Mouse (Mus musculus) gastrocnemius, adult 2 months (tissue): ENCODE measurements around the gene Acot12. TPM values are rescaled to one million over a fixed set of nuclear protein-coding genes. Genes with fewer than 3 reads are reported as not detected.
A peak's percentile ranks its signal among the peaks of the same experiment; 100 is the strongest.

Source experiments
- DNase-seq: peaks from one replicate; pipeline ENCODE4 v3.0.0; 2022
- H3K27ac ChIP-seq: fragments of 200-600 bp; 2 replicates; pipeline ENCODE4 v1.8.1; 2022; ENCODE audit warnings: mild to moderate bottlenecking
- H3K4me3 ChIP-seq: fragments of 200-600 bp; 2 replicates; pipeline ENCODE4 v1.8.1; 2022; ENCODE audit warnings: mild to moderate bottlenecking, moderate library complexity
- CTCF ChIP-seq: fragments of 200-600 bp; IDR thresholded peaks from 2 replicates; pipeline ENCODE4 v1.8.1; 2022; ENCODE audit warnings: antibody characterized with exemption, mild to moderate bottlenecking, moderate library complexity
- intact Hi-C: fragments of 180-260 bp; cut with DNase I; formaldehyde crosslinking; loops from one replicate; pipeline ENCODE4 v1.15.1; 2025
- long read RNA-seq, 2 experiments: library from polyadenylated mRNA; stranded (forward); transcript quantifications; one replicate each; pipeline ENCODE4 v2.0.0; 2021
- total RNA-seq, 2 experiments: library from RNA; stranded (reverse); gene quantifications; 2 replicates each; pipeline ENCODE4 v1.2.3; 2021

Acot12 gene
- total RNA-seq: not detected
- long read RNA-seq, experiment 1: 0 reads
- long read RNA-seq, experiment 2: 0 reads

DNA sequence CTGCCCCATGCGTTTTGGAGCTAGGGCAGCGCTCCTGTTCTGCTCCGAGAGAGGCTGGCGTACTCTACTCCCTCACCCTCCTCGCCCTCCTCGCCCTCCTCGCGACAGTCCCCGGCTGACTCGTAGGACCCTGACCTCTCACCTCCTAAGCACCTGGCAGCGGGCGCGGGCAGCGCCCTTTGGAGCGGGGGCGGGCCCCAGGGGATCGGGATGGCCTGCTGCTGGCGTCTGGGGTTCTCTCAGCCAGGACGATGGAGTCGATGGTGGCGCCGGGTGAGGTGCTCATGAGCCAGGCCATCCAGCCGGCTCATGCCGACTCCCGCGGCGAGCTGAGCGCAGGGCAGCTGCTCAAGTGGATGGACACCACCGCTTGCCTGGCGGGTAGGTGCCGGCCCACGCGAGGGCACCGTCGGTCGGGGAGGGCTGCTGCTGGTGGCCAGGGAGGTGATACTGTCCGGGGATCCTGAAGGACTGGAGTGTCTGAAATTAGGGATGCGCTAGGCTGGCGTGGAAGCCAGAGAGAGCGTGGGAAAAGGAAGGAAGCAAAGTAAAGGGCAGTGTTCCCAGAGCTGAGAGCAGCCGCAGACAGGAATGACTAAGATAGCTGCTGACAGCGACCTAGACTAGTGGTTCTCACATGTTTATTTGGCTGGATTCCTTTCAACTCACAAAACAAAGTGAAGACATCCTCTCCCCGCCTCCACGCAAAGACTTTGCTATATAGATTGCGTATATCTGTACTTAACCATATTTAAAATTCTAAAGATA is at the start of gene Acot12:
Gene Acot12, plus strand, starts transcription at position 233 of the 768 bp plus-strand sequence.
- intact Hi-C loops: no loop called here
- no peak for TF ChIP-seq CTCF
- H3K27ac ChIP-seq: peak within 1 kb of the TSS; percentile 66
- peak; percentile 39 for DNase-seq
- peak within 1 kb of the TSS; percentile 70 for H3K4me3 ChIP-seq

DNA sequence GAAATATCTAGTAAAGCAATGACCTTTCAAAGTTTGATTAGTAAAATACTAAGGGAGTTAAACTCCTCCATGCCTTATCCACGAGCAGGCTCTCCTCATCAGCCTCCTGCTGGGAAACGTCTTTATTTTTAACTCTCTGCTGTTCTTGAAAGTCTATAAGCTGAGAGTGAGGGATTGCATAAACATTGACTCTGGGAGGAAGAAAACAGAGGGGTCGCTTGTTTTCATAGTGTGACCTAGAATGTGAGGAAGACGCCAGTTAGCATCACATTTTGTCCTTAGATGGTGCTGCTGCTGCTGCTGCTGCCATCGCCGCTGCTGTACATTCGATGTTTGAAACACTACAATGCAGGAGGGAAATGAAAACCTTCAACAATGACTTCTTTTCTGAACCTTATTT is 47.7 kb upstream of the Acot12 start:
- Histone ChIP-seq H3K27ac (no peak overlapping the region), H3K4me3 (no peak overlapping the region)
- intact Hi-C loops: no loop called here
- DNase-seq: no peak
- TF ChIP-seq CTCF: no peak

DNA sequence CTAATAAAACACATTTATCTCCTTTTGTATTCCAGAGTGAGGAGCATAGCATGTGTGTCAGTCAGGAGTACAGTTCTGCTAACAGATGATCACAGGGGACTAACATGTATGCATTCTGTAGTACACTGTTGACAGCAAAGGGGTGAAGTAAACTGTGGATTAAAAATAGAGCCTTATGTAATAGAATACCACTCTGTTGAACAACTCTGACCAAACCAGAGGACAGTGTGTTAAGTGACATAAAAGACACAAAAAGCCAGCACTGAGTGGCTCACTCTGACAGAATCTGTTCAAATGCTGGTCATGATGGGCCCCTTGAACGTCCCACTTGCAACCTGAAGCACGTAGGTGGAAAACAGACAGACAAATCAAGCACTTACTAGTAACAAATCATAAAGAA is 45.9 kb upstream of the Acot12 start:
- TF ChIP-seq CTCF: no peak
- no peak for DNase-seq
- intact Hi-C loops: no loop called here
- H3K27ac ChIP-seq: no peak overlapping the region
- no peak overlapping the region for H3K4me3 ChIP-seq

DNA sequence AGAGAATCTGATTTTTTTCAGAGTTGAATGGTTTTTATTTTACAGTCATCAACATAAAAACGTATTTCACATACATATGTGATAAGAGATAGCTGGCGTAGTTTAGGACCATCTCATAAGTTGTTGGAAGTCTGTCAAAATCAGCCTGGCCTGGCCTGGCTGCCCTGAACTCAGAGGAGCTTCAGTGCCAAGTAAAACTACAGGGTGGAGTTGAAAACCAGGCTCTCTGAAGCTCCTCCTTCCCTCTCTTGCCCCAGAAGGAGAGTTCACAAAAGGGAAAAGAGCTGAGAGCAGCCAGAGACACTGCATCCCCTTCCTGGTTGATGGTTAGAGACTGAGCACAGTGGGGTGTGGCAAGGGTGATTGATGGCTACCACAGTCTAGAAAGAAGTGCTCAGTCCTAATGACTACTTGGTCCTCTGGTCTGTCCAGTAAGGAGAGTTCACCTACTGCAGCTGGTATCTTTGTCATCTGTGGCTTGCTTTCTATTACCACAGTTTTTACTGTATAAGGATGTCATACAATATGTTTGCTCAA is 45.1 kb upstream of the Acot12 start:
- intact Hi-C loops: no loop called here
- no peak for TF ChIP-seq CTCF
- Histone ChIP-seq H3K27ac (peak overlapping the region; percentile 38), H3K4me3 (no peak overlapping the region)
- no peak for DNase-seq

DNA sequence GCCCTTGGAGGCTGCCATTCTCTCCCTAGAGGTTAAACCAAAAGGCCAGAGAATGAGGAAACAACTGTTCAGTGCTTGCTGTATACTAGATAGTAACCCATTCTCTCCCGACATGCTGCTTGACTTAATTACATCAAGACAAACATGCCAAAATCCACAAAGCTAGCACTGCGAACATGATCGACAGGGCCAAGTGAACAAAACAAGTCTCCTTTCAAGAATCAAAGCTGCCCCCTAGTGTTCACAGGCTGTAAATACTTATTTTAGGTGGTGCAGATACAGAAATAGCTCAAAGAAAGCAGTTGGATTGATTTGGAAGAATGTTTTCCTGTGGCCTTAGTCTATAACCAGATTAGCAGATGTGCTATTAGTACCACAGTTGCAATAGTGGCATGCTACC is 44.3 kb upstream of the Acot12 start:
- H3K27ac ChIP-seq: peak overlapping the region; percentile 38; the same call in 1 of the 2 replicates
- no peak for DNase-seq
- no peak overlapping the region for H3K4me3 ChIP-seq
- peak; percentile 60 for TF ChIP-seq CTCF
- intact Hi-C loops: no loop called here

DNA sequence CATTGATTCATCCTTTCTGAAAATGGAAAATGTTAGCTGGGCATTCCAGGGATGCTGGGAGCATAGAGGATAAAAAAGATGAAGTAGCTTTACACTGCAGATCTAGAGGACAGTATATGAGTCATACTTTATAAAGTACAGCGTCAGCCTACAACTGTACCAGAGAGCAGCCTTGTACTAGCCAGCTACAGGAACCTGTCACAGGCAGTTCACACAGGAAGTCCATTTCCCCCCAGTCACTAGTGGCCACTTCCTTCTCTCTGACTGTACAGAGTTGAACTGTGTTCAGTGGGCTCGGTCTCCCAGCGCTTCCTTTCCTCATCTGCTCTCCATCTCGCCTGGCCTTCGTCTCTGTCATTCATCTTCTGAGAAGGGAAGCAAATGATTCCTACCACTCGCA is 39.0 kb upstream of the Acot12 start:
- intact Hi-C loops: no loop called here
- TF ChIP-seq CTCF: no peak
- DNase-seq: no peak
- no peak overlapping the region for H3K27ac ChIP-seq
- no peak overlapping the region for H3K4me3 ChIP-seq

DNA sequence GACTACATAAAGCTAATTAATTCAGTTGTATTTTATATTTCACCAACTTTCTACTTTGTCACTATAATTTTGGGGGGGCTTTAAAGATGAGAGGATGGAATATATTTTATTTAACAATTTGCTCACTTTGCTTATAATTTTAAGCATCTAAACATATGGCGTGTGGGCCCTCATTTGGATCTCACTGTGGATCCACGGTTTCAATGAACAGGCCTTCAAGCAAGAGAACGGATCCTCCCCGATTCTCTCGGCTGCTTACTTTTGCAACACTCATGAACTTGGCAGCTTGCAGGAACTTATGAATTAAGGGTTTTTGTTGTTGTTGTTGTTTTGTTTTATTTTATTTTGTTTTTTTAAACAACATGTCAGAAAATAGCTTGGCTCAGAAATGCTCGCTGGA is 21.8 kb upstream of the Acot12 start:
- intact Hi-C loops: no loop called here

DNA sequence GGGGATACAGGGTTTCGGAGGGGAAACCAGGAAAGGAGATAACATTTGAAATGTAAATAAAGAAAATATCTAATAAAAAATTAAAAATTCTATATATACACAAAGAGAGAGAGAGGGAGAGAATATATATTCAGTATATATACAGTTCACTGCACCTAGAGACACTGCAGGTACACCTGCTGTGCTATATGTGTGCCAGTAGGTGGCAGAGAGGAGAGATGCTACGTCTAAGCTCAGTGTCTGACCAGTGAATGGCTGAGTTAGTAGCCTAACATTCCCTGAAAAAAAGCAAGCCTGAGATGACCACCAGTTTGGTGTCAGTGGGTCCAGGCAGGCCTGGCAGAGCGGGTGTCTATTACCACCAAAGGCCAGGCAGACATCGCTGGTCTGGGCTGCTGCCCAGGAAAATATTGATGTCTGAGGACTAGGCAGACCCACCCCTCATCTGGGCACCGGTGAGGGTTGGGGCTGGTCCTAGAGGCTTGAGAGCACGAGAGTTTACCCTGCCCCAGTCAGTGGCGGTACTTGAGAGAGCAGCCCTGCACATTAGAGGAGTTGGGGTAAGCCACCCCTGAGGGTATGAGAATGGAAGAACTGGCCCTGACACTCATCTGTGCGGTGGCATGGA is 18.1 kb upstream of the Acot12 start:
- DNase-seq: no peak
- no peak overlapping the region for H3K4me3 ChIP-seq
- peak; percentile 25; the same call in 1 of the 2 replicates for TF ChIP-seq CTCF
- intact Hi-C loops: no loop called here
- H3K27ac ChIP-seq: no peak overlapping the region

More for the DNA sequence above, 21.8 kb upstream of the Acot12 start:
- Histone ChIP-seq H3K27ac (no peak overlapping the region), H3K4me3 (no peak overlapping the region)
- no peak for DNase-seq
- no peak for TF ChIP-seq CTCF

DNA sequence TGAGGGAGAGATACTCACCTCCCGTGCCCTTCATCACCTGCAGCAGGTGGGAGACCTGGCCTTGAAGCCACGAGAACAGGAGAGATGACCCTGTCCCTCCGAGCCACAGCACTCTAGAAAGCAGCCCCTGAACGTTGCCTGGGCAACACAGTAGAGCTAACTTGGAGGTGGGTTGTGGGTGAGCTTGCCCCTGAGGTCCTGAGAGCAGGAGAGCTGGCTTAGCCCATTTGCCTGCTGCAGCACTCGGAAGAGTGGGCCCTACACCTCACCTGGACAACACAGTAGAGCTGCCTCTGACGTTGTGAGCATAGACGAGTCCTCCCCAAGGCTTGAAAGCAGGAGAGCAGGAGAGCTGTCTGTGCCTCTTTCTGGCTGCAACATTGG is 17.6 kb upstream of the Acot12 start:
- intact Hi-C loops: no loop called here
- Histone ChIP-seq H3K4me3 (no peak overlapping the region), H3K27ac (no peak overlapping the region)
- no peak for DNase-seq
- no peak for TF ChIP-seq CTCF

DNA sequence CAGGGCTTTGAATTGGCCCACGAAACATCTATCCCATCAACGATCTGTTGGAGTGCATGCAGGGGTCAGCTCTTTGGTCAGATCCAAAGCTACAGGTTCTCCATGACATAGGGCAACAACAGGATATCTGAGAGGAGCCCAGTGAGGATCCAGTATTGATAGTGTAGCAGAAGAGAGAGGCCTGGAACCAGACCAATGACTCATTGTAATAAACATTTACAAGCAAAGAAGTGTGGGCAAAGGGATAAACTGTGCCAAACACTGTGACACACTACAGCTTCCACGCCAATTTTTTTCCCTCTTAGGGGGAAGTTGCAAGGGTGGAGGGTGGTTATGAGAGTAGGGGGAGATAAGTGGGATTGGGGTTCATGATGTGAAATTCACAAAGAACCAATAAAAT is 17.1 kb upstream of the Acot12 start:
- no peak for TF ChIP-seq CTCF
- H3K27ac ChIP-seq: no peak overlapping the region
- no peak overlapping the region for H3K4me3 ChIP-seq
- no peak for DNase-seq
- intact Hi-C loops: no loop called here

DNA sequence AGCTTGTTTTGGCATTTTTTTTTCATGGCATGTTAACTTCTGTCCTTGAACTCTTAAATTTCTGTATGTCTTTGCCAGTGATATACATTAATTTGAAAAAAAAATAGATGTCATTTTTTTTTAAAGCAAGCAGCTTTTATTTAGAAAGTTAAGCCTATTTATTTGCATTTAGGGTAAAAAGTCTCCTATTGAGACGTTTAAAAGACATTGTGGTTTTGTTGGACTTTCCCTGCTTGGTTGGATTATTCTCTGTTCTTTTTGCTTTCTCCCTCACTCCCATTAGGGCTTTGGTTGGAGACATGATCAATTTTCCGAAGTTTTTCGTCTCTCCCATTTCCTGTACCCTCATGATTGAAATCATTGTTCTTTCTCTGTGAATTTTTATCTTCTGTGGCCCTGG is 16.2 kb upstream of the Acot12 start:
- no peak overlapping the region for H3K4me3 ChIP-seq
- no peak for DNase-seq
- no peak overlapping the region for H3K27ac ChIP-seq
- TF ChIP-seq CTCF: no peak
- intact Hi-C loops: no loop called here

DNA sequence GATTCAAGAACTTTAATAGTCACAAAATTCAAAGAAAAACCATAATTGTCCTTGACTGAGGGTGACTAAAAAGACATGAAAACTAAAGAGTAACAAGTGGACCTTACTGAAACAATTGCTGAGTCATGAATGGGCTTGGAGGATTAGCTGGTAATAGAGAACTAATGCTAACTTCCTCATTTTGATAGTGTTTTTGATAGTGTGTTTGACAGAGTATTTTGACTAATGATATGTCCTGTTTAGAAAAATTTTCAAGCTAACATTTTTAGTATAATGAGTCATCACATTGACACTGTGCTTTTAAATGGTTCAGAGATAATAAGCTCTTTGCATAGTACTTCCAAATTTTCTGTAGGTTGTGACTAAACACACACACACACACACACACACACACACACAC is 13.4 kb upstream of the Acot12 start:
- no peak overlapping the region for H3K27ac ChIP-seq
- DNase-seq: no peak
- H3K4me3 ChIP-seq: no peak overlapping the region
- intact Hi-C loops: no loop called here
- no peak for TF ChIP-seq CTCF

DNA sequence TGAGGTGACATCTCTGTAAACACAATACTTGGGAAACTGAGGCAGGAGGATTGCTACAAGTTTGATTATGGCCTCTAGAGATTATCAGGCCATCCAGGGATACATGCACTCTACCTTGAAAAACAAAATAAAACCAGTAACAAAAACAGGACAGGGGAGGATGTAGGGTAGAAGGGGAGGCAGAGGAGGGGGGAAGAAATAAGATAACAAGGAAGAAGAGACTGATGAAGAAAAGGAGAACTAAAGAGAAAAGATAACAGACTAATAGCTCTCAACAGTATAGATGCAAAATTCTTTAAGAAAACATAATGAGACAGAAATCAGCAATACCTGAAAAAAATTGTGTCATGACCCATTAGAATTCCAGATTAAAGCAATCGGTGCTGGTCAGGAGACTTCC is 4.1 kb upstream of the Acot12 start:
- H3K4me3 ChIP-seq: no peak overlapping the region
- intact Hi-C loops: no loop called here
- TF ChIP-seq CTCF: no peak
- H3K27ac ChIP-seq: no peak overlapping the region
- no peak for DNase-seq
